Mouse (Mus musculus) thymus, adult 2 months (tissue): Measurements from ENCODE around the gene Slx1b.

Experiments
- CTCF ChIP-seq: fragments of 200-500 bp; IDR thresholded peaks from 2 replicates; pipeline ENCODE4 v1.5.1; 2012; ENCODE audit warnings: mild to moderate bottlenecking, control low read depth, low read length, moderate library complexity, borderline replicate concordance; ENCODE audit not compliant: control insufficient read depth, poor library complexity, insufficient read depth; ENCODE audit errors: extremely low read depth
- POLR2A ChIP-seq: fragments of 200-500 bp; IDR thresholded peaks from 2 replicates; pipeline ENCODE4 v1.6.1; 2012; ENCODE audit warnings: mild to moderate bottlenecking, low read length, control low read depth, moderate library complexity; ENCODE audit not compliant: control insufficient read depth, poor library complexity, insufficient read depth; ENCODE audit errors: extremely low read depth

- TF ChIP-seq CTCF (no peak), POLR2A (no peak)
Measured at GRCm38 (mm10) chr7:126711910-126712309, 16.3 kb upstream of the Slx1b start.
